Mouse (Mus musculus): ENCODE results near the gene Znhit2.

- TF ChIP-seq POLR2A (IDR thresholded peaks at IDR 0.05; ENCODE audit: control insufficient read depth, low read depth, low read length): no peak
- TF ChIP-seq CTCF (IDR thresholded peaks at IDR 0.05; ENCODE audit: control insufficient read depth, insufficient read depth, insufficient replicate concordance, low read depth, low read length): no peak
Observed at GRCm38 (mm10) chr19:6040002-6040401, 21.0 kb upstream of the Znhit2 start.

Measured in testis, adult 2 months (tissue).